Mouse (Mus musculus) adrenal gland, adult 2 months (tissue): Measurements from ENCODE around the gene Camkk2. TPM values are rescaled to one million over a fixed set of nuclear protein-coding genes. Genes with fewer than 3 reads are reported as not detected.

Source experiments
- DNase-seq: peaks from one replicate; pipeline ENCODE4 v3.0.0; 2021
- long read RNA-seq: library from polyadenylated mRNA; stranded (forward); transcript quantifications from one replicate; pipeline ENCODE4 v2.0.0, GENCODE M21; 2021
- polyA plus RNA-seq: library from polyadenylated mRNA; depleted of rRNA; stranded (reverse); fragments of >200 nt; gene quantifications from 2 replicates; pipeline ENCODE4 v1.2.3, GENCODE M21; 2012; rRNA removed
- total RNA-seq, 2 experiments: library from RNA; stranded (reverse); gene quantifications; 2 replicates each; pipeline ENCODE4 v1.2.3; 2021

Camkk2 gene
- 10 to 100 TPM; 34.2 to 42.3 TPM for total RNA-seq
- polyA plus RNA-seq, result 53.4 and 55.5 TPM in 2 replicates
- long read RNA-seq, transcript Camkk2-211 (16 exons, 2,751 nt), result major isoform, 5 of 17 reads
- long read RNA-seq, partial matches to known transcripts, result 5 of 17 reads
- long read RNA-seq, other reads (novel, unspliced or antisense), result 4 of 17 reads

GRCm38 (mm10) chr5:122779277-122779834 lies at the start of gene Camkk2:
Gene Camkk2 (minus strand): TSS chr5:122779409.
- peak; percentile 91 for DNase-seq

GRCm38 (mm10) chr5:122825099-122825498 lies 45.9 kb upstream of the Camkk2 start:
- no peak for DNase-seq

DNA sequence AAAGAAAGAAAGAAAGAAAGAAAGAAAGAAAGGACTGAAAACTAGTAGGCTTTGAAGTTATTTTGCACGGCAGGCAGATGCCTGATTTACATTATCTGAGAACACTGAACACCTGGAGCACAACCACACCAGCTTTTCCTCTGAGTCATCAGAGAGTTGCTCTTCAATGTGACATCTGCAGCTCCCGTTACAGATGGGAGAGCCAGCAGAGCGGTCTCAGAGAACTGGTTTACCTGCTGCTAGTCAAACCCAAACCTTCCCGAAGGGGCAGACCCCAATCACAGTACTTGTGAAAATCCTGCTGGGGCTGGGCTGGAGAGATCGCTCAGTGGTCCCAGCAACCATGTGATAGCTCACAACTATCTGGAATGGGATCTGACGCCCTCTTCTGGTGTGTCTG lies 45.2 kb upstream of the Camkk2 start:
- DNase-seq, result no peak

GRCm38 (mm10) chr5:122823976-122824375 lies 44.8 kb upstream of the Camkk2 start:
- DNase-seq, result no peak

DNA sequence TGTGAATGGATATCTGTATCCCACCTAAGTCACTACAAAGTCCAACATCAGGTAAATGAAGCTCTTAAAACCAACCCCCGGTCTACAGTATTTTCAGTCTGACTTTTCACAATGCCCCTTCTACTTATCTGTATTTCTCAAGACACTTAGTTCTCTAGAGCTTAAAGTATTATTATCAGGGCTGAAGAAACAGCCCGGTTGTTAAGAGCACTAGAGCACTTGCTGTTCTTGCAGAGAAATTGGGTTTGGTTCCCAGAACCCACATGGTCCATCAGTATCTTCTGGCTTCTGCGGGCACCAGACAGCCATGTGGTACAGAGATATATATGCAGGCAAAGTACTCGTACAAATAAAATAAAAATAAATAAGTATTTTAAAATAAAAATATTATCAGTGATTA lies 43.2 kb upstream of the Camkk2 start:
- DNase-seq, result no peak

GRCm38 (mm10) chr5:122821524-122821885 lies 42.3 kb upstream of the Camkk2 start:
- no peak for DNase-seq

DNA sequence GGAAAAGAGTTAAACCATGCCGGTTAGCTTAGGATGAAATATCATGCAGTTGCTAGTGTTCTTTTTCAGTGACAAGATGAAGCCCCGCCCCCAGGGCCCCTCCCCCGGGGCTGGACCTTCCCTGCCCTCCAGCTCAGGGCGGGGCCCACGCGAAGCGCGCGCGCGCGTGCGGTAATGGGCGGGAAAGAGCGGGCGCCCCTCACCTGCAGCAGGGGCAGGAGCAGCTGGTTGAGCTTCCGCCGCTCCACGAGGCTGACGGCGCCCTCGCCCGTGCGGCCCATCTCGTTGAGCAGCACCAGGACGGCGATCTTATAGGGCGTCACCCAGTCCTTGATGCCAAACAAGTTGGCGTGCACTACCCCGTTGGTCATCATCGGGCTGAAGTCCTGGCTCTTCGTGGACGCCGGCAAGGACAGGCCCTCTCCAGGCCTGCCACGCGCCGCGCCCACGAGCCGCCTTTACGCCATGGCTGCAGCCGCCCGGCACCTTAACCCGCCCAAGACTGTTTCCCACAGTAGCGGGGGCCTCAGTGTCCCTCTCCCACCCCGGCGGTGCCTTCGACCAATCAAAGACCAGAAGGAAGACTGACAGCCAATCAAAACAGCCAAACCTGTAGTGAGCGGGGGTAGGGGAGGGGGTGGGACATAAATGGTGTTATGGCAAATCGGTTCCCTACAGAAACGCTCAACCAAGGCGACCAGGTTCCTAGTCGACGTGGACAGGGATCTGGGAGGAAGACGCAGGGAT lies 41.7 kb upstream of the Camkk2 start, which contains the start of gene Anapc5:
TSS of gene Anapc5 (minus strand) at position 563 of the 747 bp plus-strand sequence.
- DNase-seq, result peak; percentile 95

DNA sequence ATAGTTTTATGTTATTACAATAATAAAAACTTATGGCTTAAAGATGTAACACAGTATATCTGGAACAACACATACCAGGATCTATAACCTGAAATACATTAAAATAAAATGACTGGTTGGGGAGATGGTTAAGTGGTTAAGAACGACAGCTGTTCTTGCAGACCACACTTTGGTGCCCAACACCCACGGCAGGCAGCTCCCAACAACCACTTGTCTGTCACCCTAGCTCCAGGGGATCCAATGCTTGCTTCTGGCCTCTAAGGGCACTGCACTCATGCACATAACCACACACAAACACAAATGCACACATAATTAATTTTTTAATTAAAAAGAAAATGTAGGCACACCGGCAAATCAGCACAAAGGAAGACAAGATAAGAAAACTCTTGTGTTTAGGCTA lies 33.5 kb upstream of the Camkk2 start:
- DNase-seq, result no peak

- peak; percentile 67 for DNase-seq
These were observed 32.3 kb upstream of the Camkk2 start for GRCm38 (mm10) chr5:122811364-122812079.

DNA sequence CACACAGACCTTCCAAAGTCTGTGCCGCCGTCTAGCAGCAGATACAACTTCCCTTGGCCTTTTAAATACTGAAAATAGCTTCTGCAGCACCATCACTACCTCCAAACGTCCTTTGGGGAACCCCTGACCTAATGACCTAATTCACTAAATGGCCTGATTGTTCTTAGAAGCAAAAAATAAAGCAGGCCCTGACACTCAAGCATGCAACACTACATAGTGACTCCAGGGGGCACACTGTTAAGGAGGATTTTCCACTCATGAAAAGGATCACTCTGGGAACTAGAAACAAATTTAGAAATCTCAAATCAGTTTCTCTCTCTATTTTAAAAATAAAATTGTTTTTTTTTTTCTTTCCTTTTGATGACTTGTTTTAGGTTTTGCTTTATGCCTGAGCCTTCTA lies 26.3 kb upstream of the Camkk2 start:
- DNase-seq, result no peak

DNA sequence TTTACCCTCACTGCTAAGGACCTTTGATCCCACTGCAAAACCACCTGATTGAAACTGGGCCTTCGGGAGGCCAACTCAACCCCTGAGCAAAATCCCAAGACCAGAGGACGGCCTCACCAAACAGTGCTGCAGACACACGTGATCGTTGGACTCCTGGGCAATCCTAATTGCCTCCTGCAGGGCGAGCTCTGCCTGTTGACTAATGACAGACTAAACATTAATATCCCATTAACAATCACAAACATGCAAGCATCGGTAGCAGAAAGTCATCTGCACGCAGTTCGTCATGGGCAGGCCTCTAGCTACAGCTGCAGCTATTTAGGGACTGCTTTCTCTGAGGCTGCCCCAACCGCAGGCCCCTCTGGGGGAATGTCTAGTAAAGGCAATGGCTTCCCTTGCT lies 23.5 kb upstream of the Camkk2 start:
- DNase-seq, result no peak

GRCm38 (mm10) chr5:122801684-122802083 lies 22.5 kb upstream of the Camkk2 start:
- DNase-seq, result no peak

GRCm38 (mm10) chr5:122800345-122801010 lies 21.3 kb upstream of the Camkk2 start:
- DNase-seq, result peak; percentile 23

GRCm38 (mm10) chr5:122799379-122800344 lies 20.5 kb upstream of the Camkk2 start:
- no peak for DNase-seq

DNA sequence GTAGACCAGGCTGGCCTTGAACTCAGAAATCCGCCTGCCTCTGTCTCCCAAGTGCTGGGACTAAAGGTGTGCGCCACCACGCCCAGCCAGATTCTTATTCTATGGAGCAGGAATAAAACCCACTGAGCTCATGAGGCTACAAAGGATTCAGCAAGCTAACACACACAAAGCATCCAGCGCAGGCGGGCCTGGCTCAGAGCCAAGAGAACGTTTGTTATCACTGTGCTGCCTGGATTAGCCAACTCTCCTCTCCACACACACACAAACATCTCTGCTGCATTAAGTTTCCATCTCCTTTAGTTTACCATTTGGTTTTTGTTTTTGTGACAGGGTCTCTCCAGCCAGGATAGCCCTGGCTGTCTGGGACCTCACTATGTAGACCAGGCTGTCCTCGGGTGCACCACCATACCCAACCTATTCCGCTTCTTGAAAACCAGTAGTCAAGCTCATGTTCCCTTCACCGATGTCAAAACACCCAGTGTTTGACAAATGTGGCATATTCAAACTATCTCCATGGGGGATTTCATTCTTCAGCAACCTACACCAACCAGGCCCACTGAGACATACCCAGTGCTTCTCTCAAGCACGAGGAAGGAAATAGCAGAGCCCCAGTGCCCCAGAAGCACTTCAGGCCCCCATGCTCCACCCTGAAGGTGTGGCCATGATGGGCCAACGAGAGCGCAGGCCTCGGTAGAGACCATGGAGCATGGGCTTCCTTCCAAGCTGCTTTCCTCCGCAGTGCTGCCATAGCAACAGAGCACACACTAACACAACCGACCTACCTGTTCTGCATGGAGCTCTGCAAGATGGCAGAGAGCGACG lies 19.6 kb upstream of the Camkk2 start:
- DNase-seq, result peak; percentile 70

GRCm38 (mm10) chr5:122797866-122798265 lies 18.7 kb upstream of the Camkk2 start:
- DNase-seq, result no peak

DNA sequence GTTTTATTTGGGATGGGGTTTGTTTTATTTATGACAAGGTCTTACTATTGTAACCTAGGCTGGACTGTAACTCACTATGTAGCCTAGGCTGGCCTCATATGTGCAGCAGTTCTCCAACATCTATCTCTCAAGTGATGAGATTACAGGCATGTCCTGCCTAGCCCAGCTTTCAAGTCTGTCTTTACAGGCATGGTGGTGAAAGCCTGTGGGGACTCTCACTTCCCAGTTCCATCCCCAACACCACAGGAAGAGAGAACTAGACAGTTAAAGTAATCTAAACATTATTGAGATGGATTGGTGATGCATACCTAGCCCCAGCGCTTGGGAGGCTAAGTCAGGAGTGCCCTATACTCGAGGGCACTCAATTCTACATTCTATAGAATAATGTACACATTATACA lies 9.5 kb upstream of the Camkk2 start:
- DNase-seq, result no peak

- DNase-seq, result no peak
These were observed 7.0 kb upstream of the Camkk2 start for GRCm38 (mm10) chr5:122786035-122786819.

GRCm38 (mm10) chr5:122783726-122784406 lies 4.7 kb upstream of the Camkk2 start:
- no peak for DNase-seq
